22 mouse cellular contexts compared by ENCODE assay signal in genomic region chr5:28042021-28042420, GRCm38 (mm10). TPM values are rescaled to one million over a fixed set of nuclear protein-coding genes. Genes with fewer than 3 reads are reported as not detected.
DNase-seq lines count a peak whose midpoint lies in the region; ATAC-seq and TF ChIP-seq lines count a peak whose summit lies in the region.
"Had no signal": no experiment of that assay in that cellular context is flagged by ENCODE, and none has a peak within 500 bp of the region (broad histone marks: within the 10 kb centered on the region; RNA-seq: fewer than 3 reads in every experiment).

No protein-coding gene starts in this region.

- peaks cover 42% of the 10 kb centered on the region for H3K4me1 ChIP-seq in liver, adult 2 months (ENCODE audit: control insufficient read depth, insufficient read depth, low read length)
- peaks cover 7% of the 10 kb centered on the region; the same call in 1 of the 2 replicates for H3K4me1 ChIP-seq in liver, embryonic 11.5 days (replicated peaks; ENCODE audit: control insufficient read depth, insufficient read depth, low read length)
- H3K4me1 ChIP-seq in liver, postnatal 0 days (ENCODE audit: insufficient read depth): peaks cover 14% of the 10 kb centered on the region
- H3K4me1 ChIP-seq: hindbrain, embryonic 12.5 days; hindbrain, embryonic 15.5 days had no signal

- TF ChIP-seq CTCF in liver, adult 2 months (IDR thresholded peaks at IDR 0.05; ENCODE audit: low read depth, low read length): no peak
- no peak for TF ChIP-seq CTCF in liver, postnatal 0 days (IDR thresholded peaks at IDR 0.05; ENCODE audit: low read depth)

- H3K27me3 ChIP-seq in liver, adult 2 months (ENCODE audit: control insufficient read depth, insufficient read depth, low read length): no peaks in the 10 kb centered on the region
- no peaks in the 10 kb centered on the region; the same call in 1 of the 2 replicates for H3K27me3 ChIP-seq in liver, embryonic 11.5 days (replicated peaks; ENCODE audit: control insufficient read depth, insufficient read depth, low read length)
- no peaks in the 10 kb centered on the region for H3K27me3 ChIP-seq in liver, postnatal 0 days (ENCODE audit: insufficient read depth, low read length)
- H3K27me3 ChIP-seq: forebrain, embryonic 13.5 days; heart, embryonic 13.5 days; hindbrain, embryonic 12.5 days; hindbrain, embryonic 15.5 days had no signal

- H3K27ac ChIP-seq in liver, adult 2 months (replicated peaks; ENCODE audit: insufficient read depth, low read depth, low read length): peak overlapping the region; percentile 20; the same call in 1 of the 2 replicates
- H3K27ac ChIP-seq in liver, embryonic 11.5 days (ENCODE audit: low read depth, low read length): no peak overlapping the region
- H3K27ac ChIP-seq in liver, postnatal 0 days (ENCODE audit: low read depth): no peak overlapping the region
- H3K27ac ChIP-seq: forebrain, embryonic 10.5 days; forebrain, embryonic 13.5 days; heart, embryonic 13.5 days; hindbrain, embryonic 12.5 days; hindbrain, embryonic 15.5 days had no signal

- no peak for TF ChIP-seq POLR2A in liver, adult 2 months (IDR thresholded peaks at IDR 0.05; ENCODE audit: extremely low read depth, insufficient read depth, low read length)

- H3K9me3 ChIP-seq in liver, embryonic 11.5 days (ENCODE audit: control insufficient read depth, low read length): no peaks in the 10 kb centered on the region; the same call in 1 of the 2 replicates
- no peaks in the 10 kb centered on the region for H3K9me3 ChIP-seq in liver, postnatal 0 days (ENCODE audit: low read length)
- H3K9me3 ChIP-seq: hindbrain, embryonic 15.5 days had no signal

- no peak for ATAC-seq in liver, embryonic 11.5 days (replicated peaks; ENCODE audit: low FRiP score)
- no peak for ATAC-seq in liver, postnatal 0 days
- ATAC-seq: CD4-positive, CD25-positive, alpha-beta regulatory T cell, adult 4 months; forebrain, embryonic 13.5 days; forebrain, embryonic 16.5 days had no signal

- TF ChIP-seq EP300 in liver, postnatal 0 days (IDR thresholded peaks at IDR 0.05; ENCODE audit: low read depth): no peak

- H3K79me2 ChIP-seq in liver, adult 2 months (ENCODE audit: control insufficient read depth, insufficient read depth, low read length): no peaks in the 10 kb centered on the region; the same call in 1 of the 2 replicates

- H3K36me3 ChIP-seq in liver, adult 2 months (ENCODE audit: control insufficient read depth, insufficient read depth, low read length): peaks cover 20% of the 10 kb centered on the region
- no peaks in the 10 kb centered on the region for H3K36me3 ChIP-seq in liver, embryonic 11.5 days (ENCODE audit: control insufficient read depth, insufficient read depth, low read length)
- H3K36me3 ChIP-seq in liver, postnatal 0 days (replicated peaks; ENCODE audit: insufficient read depth, low read length): no peaks in the 10 kb centered on the region
- H3K36me3 ChIP-seq: forebrain, embryonic 10.5 days; heart, embryonic 13.5 days; hindbrain, embryonic 12.5 days; hindbrain, embryonic 15.5 days had no signal

- no peak overlapping the region for H3K4me2 ChIP-seq in liver, embryonic 11.5 days
- H3K4me2 ChIP-seq in liver, postnatal 0 days (ENCODE audit: low read depth, low read length): no peak overlapping the region
- H3K4me2 ChIP-seq: forebrain, embryonic 13.5 days; heart, embryonic 13.5 days; hindbrain, embryonic 12.5 days; hindbrain, embryonic 15.5 days had no signal

- no peak overlapping the region for H3K9ac ChIP-seq in liver, adult 2 months (ENCODE audit: low read depth, low read length)
- H3K9ac ChIP-seq in liver, embryonic 11.5 days (ENCODE audit: low read depth, low read length): no peak overlapping the region
- H3K9ac ChIP-seq in liver, postnatal 0 days (replicated peaks): no peak overlapping the region
- H3K9ac ChIP-seq: forebrain, embryonic 13.5 days; heart, embryonic 13.5 days; hindbrain, embryonic 12.5 days; hindbrain, embryonic 15.5 days had no signal

- 76% methylated on average over 3 of the region's 3 CpGs for WGBS in liver, adult 2 months
- WGBS in liver, embryonic 11.5 days: 89% methylated on average over 3 of the region's 3 CpGs
- 76% methylated on average over 3 of the region's 3 CpGs for WGBS in liver, postnatal 0 days (ENCODE audit: insufficient replicate concordance)

- no peak overlapping the region for H3K4me3 ChIP-seq in liver, adult 2 months (ENCODE audit: insufficient read depth, low read depth, low read length)
- H3K4me3 ChIP-seq in liver, embryonic 11.5 days (ENCODE audit: low read depth, low read length): no peak overlapping the region
- H3K4me3 ChIP-seq in liver, postnatal 0 days (ENCODE audit: low read depth, low read length): no peak overlapping the region
- H3K4me3 ChIP-seq: forebrain, embryonic 10.5 days; forebrain, embryonic 13.5 days; heart, embryonic 13.5 days; hindbrain, embryonic 12.5 days; hindbrain, embryonic 15.5 days had no signal

- no peak for DNase-seq in liver, adult 2 months (ENCODE audit: extremely low read depth, low read depth, low spot score)
- no peak for DNase-seq in liver, embryonic 11.5 days (ENCODE audit: low spot score)
- peak; percentile 9 for DNase-seq in lung, postnatal 36 days
- DNase-seq in lung, postnatal 14 days: no peak
- DNase-seq in adipocyte (ENCODE audit: low spot score): peak; percentile 83
- DNase-seq in liver, postnatal 0 days: peak; percentile 9
- DNase-seq: adrenal gland, adult 8-10 months; adrenal gland, postnatal 25 days; cerebellum, adult 11-12 months; cerebellum, adult 8-10 months; cerebellum, postnatal 10 days; cerebellum, postnatal 36 days; gastrocnemius, postnatal 10 days; gastrocnemius, postnatal 36 days; heart, postnatal 14 days had no signal

RNA-seq across cellular contexts. Expression of gene Insig1, which starts 29.1 kb away (rescaled TPM):
- total RNA-seq in liver, adult 2 months (2014; rRNA removed): 566 and 594 TPM in 2 replicates
- 465 and 525 TPM in 2 replicates for polyA plus RNA-seq in liver, adult 2 months (2012; rRNA removed)
- 59.7 and 65.4 TPM in 2 replicates for polyA plus RNA-seq in liver, embryonic 11.5 days (2014; fragmentation: Nextera tagmentation; extraction: Ambion mirVana)
- 36.3 and 40.3 TPM in 2 replicates for polyA plus RNA-seq in liver, postnatal 0 days (2015; fragmentation: Nextera tagmentation; extraction: Ambion mirVana)

Comparison
In these comparisons a context has a peak if more than half of its experiments do, and no peak if none do; other contexts are left out.
1. DNase-seq: peak in lung, postnatal 36 days (single experiment), adipocyte (single experiment) and liver, postnatal 0 days (single experiment); none in liver, adult 2 months (single experiment), liver, embryonic 11.5 days (single experiment) and lung, postnatal 14 days (single experiment).